Mouse (Mus musculus) heart, postnatal 0 days (tissue): ENCODE data around the gene S100pbp. TPM values are rescaled to one million over a fixed set of nuclear protein-coding genes. Genes with fewer than 3 reads are reported as not detected.

Experiments used
- ATAC-seq: fragments of 200-750 bp; cut with Nextera tagmentation; 2 replicates; pipeline ENCODE4 v1.8.0; 2017; ENCODE audit warnings: low read depth, moderate number of reproducible peaks, moderate library complexity; ENCODE audit not compliant: insufficient read depth
- DNase-seq: peaks from one replicate; pipeline ENCODE4 v3.0.0-alpha.2; 2016; ENCODE audit warnings: low spot score
- H3K27ac ChIP-seq: fragments of 300-500 bp; sonication (generic); 2 replicates; pipeline ENCODE4 v1.5.1; 2014; ENCODE audit warnings: low read depth, mild to moderate bottlenecking
- H3K27me3 ChIP-seq: fragments of 300-500 bp; sonication (generic); 2 replicates; pipeline ENCODE4 v1.6.1; 2014; ENCODE audit warnings: low read length, mixed read lengths; ENCODE audit not compliant: control insufficient read depth, insufficient read depth
- H3K36me3 ChIP-seq: fragments of 300-500 bp; sonication (generic); replicated peaks from 2 replicates; pipeline ENCODE4 v1.6.1; 2014; ENCODE audit warnings: low read length, mixed read lengths; ENCODE audit not compliant: control insufficient read depth, insufficient read depth
- H3K4me1 ChIP-seq: fragments of 300-500 bp; sonication (generic); 2 replicates; pipeline ENCODE4 v1.6.1; 2014; ENCODE audit warnings: antibody characterized with exemption; ENCODE audit not compliant: control insufficient read depth, insufficient read depth
- H3K4me2 ChIP-seq: fragments of 300-500 bp; sonication (generic); 2 replicates; pipeline ENCODE4 v1.6.1; 2014; ENCODE audit warnings: low read depth, mild to moderate bottlenecking, low read length, moderate library complexity
- H3K4me3 ChIP-seq: fragments of 300-500 bp; sonication (generic); 2 replicates; pipeline ENCODE4 v1.5.1; 2014; ENCODE audit warnings: low read depth, low read length
- H3K9ac ChIP-seq: fragments of 300-500 bp; sonication (generic); replicated peaks from 2 replicates; pipeline ENCODE4 v1.6.1; 2014; ENCODE audit warnings: low read depth, low read length, mixed read lengths
- H3K9me3 ChIP-seq: fragments of 300-500 bp; sonication (generic); replicated peaks from 2 replicates; pipeline ENCODE4 v1.6.1; 2016; ENCODE audit warnings: low read length; ENCODE audit not compliant: control insufficient read depth
- CTCF ChIP-seq: IDR thresholded peaks from 2 replicates; pipeline ENCODE4 v1.5.1; 2016; ENCODE audit warnings: antibody characterized with exemption, control low read depth, low read depth
- EP300 ChIP-seq: IDR thresholded peaks from 2 replicates; pipeline ENCODE4 v1.6.1; 2016; ENCODE audit warnings: antibody characterized with exemption, low read depth
- WGBS: fragments of 180-500 bp; shearing (Covaris S2); extraction: QIAGEN DNeasy Blood & Tissue Kit; methylation state at CpG from one replicate; pipeline ENCODE4 v1.1.7; 2014; 5-methylcytosine and 5-hydroxymethylcytosine counted together
- polyA plus RNA-seq: library from polyadenylated mRNA; unstranded; fragments of >200 nt; fragmentation: Nextera tagmentation; extraction: Ambion mirVana; gene quantifications from 2 replicates; pipeline ENCODE4 v1.2.1, GENCODE M21; 2015
- total RNA-seq: library from RNA; depleted of rRNA; stranded (reverse); fragments of >200 nt; gene quantifications from 2 replicates; pipeline ENCODE4 v1.2.3, GENCODE M21; 2014; ENCODE audit warnings: low replicate concordance

Gene S100pbp
- total and polyA plus RNA-seq, 2 experiments from 2014 or later = 6.9 to 24.5 TPM

DNA sequence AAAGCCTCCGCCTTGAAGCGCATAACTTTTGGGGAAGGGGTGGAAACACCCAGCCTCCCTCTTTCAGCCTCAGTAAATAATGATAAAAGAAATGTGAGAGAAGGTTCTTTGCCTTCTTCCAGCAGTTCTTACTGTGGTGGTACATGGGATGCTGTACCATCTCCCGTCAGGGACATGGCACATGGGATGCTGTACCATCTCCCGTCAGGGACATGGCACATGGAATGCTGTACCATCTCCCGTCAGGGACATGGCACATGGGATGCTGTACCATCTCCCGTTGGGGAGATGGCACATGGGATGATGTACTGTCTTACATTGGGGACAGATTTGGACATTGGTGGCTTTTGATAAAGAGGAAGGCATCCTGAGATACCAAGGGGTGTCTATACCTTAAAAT, 8.0 kb upstream of the S100pbp start:
- no peak overlapping the region for H3K9ac ChIP-seq
- H3K36me3 ChIP-seq = peaks cover 42% of the 10 kb centered on the region
- H3K4me2 ChIP-seq = no peak overlapping the region
- H3K9me3 ChIP-seq = no peaks in the 10 kb centered on the region
- H3K4me3 ChIP-seq = no peak overlapping the region
- no peak for ATAC-seq
- no peaks in the 10 kb centered on the region for H3K27me3 ChIP-seq
- 93% methylated on average over 6 of the region's 6 CpGs for WGBS
- H3K27ac ChIP-seq = no peak overlapping the region
- no peak for DNase-seq
- TF ChIP-seq EP300 = no peak
- TF ChIP-seq CTCF = no peak
- no peaks in the 10 kb centered on the region for H3K4me1 ChIP-seq

- H3K4me2 ChIP-seq = no peak overlapping the region
- no peak for TF ChIP-seq CTCF
- TF ChIP-seq EP300 = no peak
Measured at GRCm38 (mm10) chr4:129194280-129194679, 4.8 kb upstream of the S100pbp start.

GRCm38 (mm10) chr4:129191691-129192090, 2.2 kb upstream of the S100pbp start:
- no peak for ATAC-seq
- WGBS = 63% methylated on average over 5 of the region's 5 CpGs
- peaks cover 8% of the 10 kb centered on the region; the same call in 1 of the 2 replicates for H3K36me3 ChIP-seq
- no peaks in the 10 kb centered on the region for H3K9me3 ChIP-seq
- no peak for DNase-seq
- no peaks in the 10 kb centered on the region for H3K27me3 ChIP-seq
- no peak overlapping the region for H3K9ac ChIP-seq
- peaks cover 17% of the 10 kb centered on the region for H3K4me1 ChIP-seq
- H3K4me2 ChIP-seq = no peak overlapping the region
- TF ChIP-seq CTCF = no peak
- no peak for TF ChIP-seq EP300
- no peak overlapping the region for H3K27ac ChIP-seq
- H3K4me3 ChIP-seq = no peak overlapping the region

More at GRCm38 (mm10) chr4:129194280-129194679, 4.8 kb upstream of the S100pbp start:
- Histone ChIP-seq H3K4me1 (peaks cover 10% of the 10 kb centered on the region), H3K27ac (no peak overlapping the region), H3K9ac (no peak overlapping the region), H3K4me3 (no peak overlapping the region), H3K36me3 (peaks cover 17% of the 10 kb centered on the region), H3K27me3 (no peaks in the 10 kb centered on the region), H3K9me3 (no peaks in the 10 kb centered on the region)
- ATAC-seq = no peak
- WGBS = 75% methylated on average over 1 of the region's 1 CpGs
- DNase-seq = no peak

DNA sequence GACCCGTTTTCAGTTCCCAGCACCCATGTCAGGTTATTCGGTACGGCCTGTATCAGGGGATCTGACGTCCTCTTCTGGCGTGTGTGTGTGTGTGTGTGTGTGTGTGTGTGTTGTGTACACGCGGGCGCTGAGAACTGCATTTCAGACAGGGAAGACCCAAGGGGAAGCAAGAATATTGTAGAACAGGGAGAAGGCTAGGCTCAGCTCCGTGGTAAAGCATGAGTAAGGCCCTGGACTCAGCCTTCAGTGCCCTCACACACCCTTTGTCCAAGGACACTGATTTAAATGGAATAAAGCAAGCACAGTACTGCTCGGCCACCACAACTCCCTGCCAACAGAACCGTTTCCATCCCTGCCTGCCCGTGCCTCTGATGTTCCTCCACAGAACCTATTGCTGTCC, 1.0 kb upstream of the S100pbp start:
- Histone ChIP-seq H3K4me2 (peak overlapping the region; percentile 89), H3K27me3 (no peaks in the 10 kb centered on the region), H3K4me1 (peaks cover 17% of the 10 kb centered on the region), H3K9ac (peak overlapping the region; percentile 72), H3K9me3 (no peaks in the 10 kb centered on the region), H3K27ac (peak overlapping the region; percentile 86), H3K36me3 (no peaks in the 10 kb centered on the region; the same call in 1 of the 2 replicates), H3K4me3 (peak overlapping the region; percentile 98)
- WGBS = 4% methylated on average over 12 of the region's 12 CpGs
- no peak for ATAC-seq
- DNase-seq = no peak
- TF ChIP-seq EP300 = no peak
- no peak for TF ChIP-seq CTCF

- peak; percentile 14 for DNase-seq
Measured at GRCm38 (mm10) chr4:129188803-129189541, 555 bp downstream of the S100pbp start.

More at GRCm38 (mm10) chr4:129188803-129189541, 555 bp downstream of the S100pbp start:
- WGBS = 1% methylated on average over 45 of the region's 74 CpGs
- TF ChIP-seq EP300 = no peak
- TF ChIP-seq CTCF = no peak
- Histone ChIP-seq H3K4me1 (peaks cover 17% of the 10 kb centered on the region), H3K4me3 (peak overlapping the region; percentile 98), H3K27ac (peak overlapping the region; percentile 90), H3K9ac (peak overlapping the region; percentile 91), H3K27me3 (no peaks in the 10 kb centered on the region), H3K36me3 (no peaks in the 10 kb centered on the region; the same call in 1 of the 2 replicates), H3K9me3 (no peaks in the 10 kb centered on the region), H3K4me2 (peak overlapping the region; percentile 86)
- ATAC-seq = peak; percentile 46
